7 mouse cellular contexts compared by ENCODE assay signal in genomic region chr2:39226731-39227130, GRCm38 (mm10). TPM values are rescaled to one million over a fixed set of nuclear protein-coding genes. Genes with fewer than 3 reads are reported as not detected.
DNase-seq lines count a peak whose midpoint lies in the region; ATAC-seq and TF ChIP-seq lines count a peak whose summit lies in the region.

No protein-coding gene starts in this region.

- H3K27me3 ChIP-seq in lung, embryonic 14.5 days (ENCODE audit: insufficient read depth, low read length): no peaks in the 10 kb centered on the region
- no peaks in the 10 kb centered on the region for H3K27me3 ChIP-seq in forebrain, embryonic 10.5 days (ENCODE audit: poor library complexity, severe bottlenecking)
- H3K27me3 ChIP-seq in limb, embryonic 12.5 days: no peaks in the 10 kb centered on the region
- no peaks in the 10 kb centered on the region for H3K27me3 ChIP-seq in stomach, embryonic 14.5 days (ENCODE audit: control insufficient read depth, insufficient read depth, low read length)

- DNase-seq in lung, embryonic 14.5 days: no peak
- no peak for DNase-seq in lung, postnatal 14 days
- DNase-seq in forebrain, embryonic 10.5 days (ENCODE audit: extremely low spot score, low spot score): no peak
- no peak for DNase-seq in thymus, postnatal 14 days
- no peak for DNase-seq in layer of hippocampus, adult 9-11 months

- TF ChIP-seq CTCF in lung, embryonic 14.5 days (IDR thresholded peaks at IDR 0.05; ENCODE audit: low read depth): no peak

- peak overlapping the region; percentile 68 for H3K4me3 ChIP-seq in lung, embryonic 14.5 days (ENCODE audit: low read depth, low read length)
- H3K4me3 ChIP-seq in forebrain, embryonic 10.5 days: peak overlapping the region; percentile 79
- H3K4me3 ChIP-seq in limb, embryonic 12.5 days (replicated peaks): peak overlapping the region; percentile 77
- H3K4me3 ChIP-seq in stomach, embryonic 14.5 days (ENCODE audit: low read depth, low read length): peak overlapping the region; percentile 68

- peak overlapping the region; percentile 95 for H3K27ac ChIP-seq in lung, embryonic 14.5 days (ENCODE audit: low read depth)
- H3K27ac ChIP-seq in forebrain, embryonic 10.5 days: peak overlapping the region; percentile 94
- no peak overlapping the region for H3K27ac ChIP-seq in limb, embryonic 12.5 days
- H3K27ac ChIP-seq in stomach, embryonic 14.5 days (ENCODE audit: low read length): peak overlapping the region; percentile 49; the same call in 1 of the 2 replicates

- 0 out of 2 replicates have a peak, but pooled peaks cover 10% of the 10 kb centered on the region for H3K4me1 ChIP-seq in lung, embryonic 14.5 days (ENCODE audit: insufficient read depth)
- peaks cover 22% of the 10 kb centered on the region for H3K4me1 ChIP-seq in forebrain, embryonic 10.5 days
- peaks cover 11% of the 10 kb centered on the region for H3K4me1 ChIP-seq in limb, embryonic 12.5 days (replicated peaks)
- H3K4me1 ChIP-seq in stomach, embryonic 14.5 days (ENCODE audit: control insufficient read depth, insufficient read depth, low read length): peaks cover 7% of the 10 kb centered on the region; the same call in 1 of the 2 replicates

- 29% methylated on average over 3 of the region's 3 CpGs for WGBS in lung, embryonic 14.5 days
- 29% methylated on average over 3 of the region's 3 CpGs for WGBS in forebrain, embryonic 10.5 days
- WGBS in limb, embryonic 12.5 days: 29% methylated on average over 3 of the region's 3 CpGs
- 30% methylated on average over 3 of the region's 3 CpGs for WGBS in stomach, embryonic 14.5 days

- no peaks in the 10 kb centered on the region for H3K36me3 ChIP-seq in lung, embryonic 14.5 days (ENCODE audit: insufficient read depth)
- no peaks in the 10 kb centered on the region for H3K36me3 ChIP-seq in forebrain, embryonic 10.5 days (replicated peaks)
- no peaks in the 10 kb centered on the region for H3K36me3 ChIP-seq in limb, embryonic 12.5 days
- H3K36me3 ChIP-seq in stomach, embryonic 14.5 days (ENCODE audit: control insufficient read depth, insufficient read depth, low read length): no peaks in the 10 kb centered on the region

- ATAC-seq in lung, embryonic 14.5 days (ENCODE audit: insufficient read depth): peak; percentile 1; the same call in 1 of the 2 replicates
- no peak for ATAC-seq in limb, embryonic 12.5 days (ENCODE audit: insufficient number of reproducible peaks, insufficient read depth, low FRiP score, low TSS enrichment, low read depth)
- no peak for ATAC-seq in stomach, embryonic 14.5 days (ENCODE audit: insufficient number of reproducible peaks, insufficient read depth, low FRiP score, low read depth)

- peak overlapping the region; percentile 61 for H3K4me2 ChIP-seq in lung, embryonic 14.5 days
- H3K4me2 ChIP-seq in limb, embryonic 12.5 days: peak overlapping the region; percentile 56
- H3K4me2 ChIP-seq in stomach, embryonic 14.5 days (replicated peaks; ENCODE audit: low read depth, low read length): peak overlapping the region; percentile 48

- peak overlapping the region; percentile 44 for H3K9ac ChIP-seq in lung, embryonic 14.5 days
- 0 out of 2 replicates have a peak overlapping the region, but pooled peaks have one; percentile 84 for H3K9ac ChIP-seq in limb, embryonic 12.5 days (replicated peaks)
- no peak overlapping the region for H3K9ac ChIP-seq in stomach, embryonic 14.5 days (replicated peaks; ENCODE audit: low read depth, low read length)

- H3K9me3 ChIP-seq in lung, embryonic 14.5 days (ENCODE audit: low read depth, low read length): no peaks in the 10 kb centered on the region
- H3K9me3 ChIP-seq in forebrain, embryonic 10.5 days: no peaks in the 10 kb centered on the region
- no peaks in the 10 kb centered on the region for H3K9me3 ChIP-seq in limb, embryonic 12.5 days
- H3K9me3 ChIP-seq in stomach, embryonic 14.5 days (ENCODE audit: control insufficient read depth, low read depth, low read length): no peaks in the 10 kb centered on the region

RNA-seq across cellular contexts. Expression of gene Ppp6c, which starts 0.5 kb away (rescaled TPM):
- 79.8 and 84.2 TPM in 2 replicates for polyA plus RNA-seq in lung, embryonic 14.5 days (2014; fragmentation: Nextera tagmentation; extraction: Ambion mirVana)
- polyA plus RNA-seq in forebrain, embryonic 10.5 days (2016; fragmentation: Nextera tagmentation; extraction: Ambion mirVana): 72.2 and 76.8 TPM in 2 replicates
- polyA plus RNA-seq in limb, embryonic 12.5 days (2016; fragmentation: Nextera tagmentation; extraction: Ambion mirVana): 64.4 and 65.7 TPM in 2 replicates
- 70.4 and 82.7 TPM in 2 replicates for polyA plus RNA-seq in stomach, embryonic 14.5 days (2014; fragmentation: Nextera tagmentation; extraction: Ambion mirVana)

RNA-seq across cellular contexts. Expression of gene Scai, which starts 36.2 kb away (rescaled TPM):
- polyA plus RNA-seq in lung, embryonic 14.5 days (2014; fragmentation: Nextera tagmentation; extraction: Ambion mirVana): 8.0 and 8.1 TPM in 2 replicates
- 9.2 and 10.4 TPM in 2 replicates for polyA plus RNA-seq in forebrain, embryonic 10.5 days (2016; fragmentation: Nextera tagmentation; extraction: Ambion mirVana)
- polyA plus RNA-seq in limb, embryonic 12.5 days (2016; fragmentation: Nextera tagmentation; extraction: Ambion mirVana): 16.9 and 19.9 TPM in 2 replicates
- polyA plus RNA-seq in stomach, embryonic 14.5 days (2014; fragmentation: Nextera tagmentation; extraction: Ambion mirVana): 12.1 and 16.6 TPM in 2 replicates
